Mouse (Mus musculus): ENCODE measurements around the gene Cpa2.

Cpa2 gene

GRCm38 (mm10) chr6:30576477-30577203 is 35.3 kb downstream of the Cpa2 start:
- no peaks in the 10 kb centered on the region for H3K36me3 ChIP-seq (ENCODE audit: insufficient read depth, low read length)
- peaks cover 39% of the 10 kb centered on the region for H3K27me3 ChIP-seq (ENCODE audit: insufficient read depth, low read length)
- TF ChIP-seq NANOG (IDR thresholded peaks at IDR 0.05; ENCODE audit: borderline replicate concordance, low read length) = no peak
- TF ChIP-seq CTCF (conservative IDR thresholded peaks at IDR 0.05; ENCODE audit: low read length) = no peak
- TF ChIP-seq POU5F1 (IDR thresholded peaks at IDR 0.05; ENCODE audit: borderline replicate concordance, low read length) = no peak
- H3K4me3 ChIP-seq (replicated peaks; ENCODE audit: low read length) = no peak overlapping the region
- H3K4me1 ChIP-seq (replicated peaks; ENCODE audit: low read depth, low read length) = no peaks in the 10 kb centered on the region
- no peaks in the 10 kb centered on the region for H3K9me3 ChIP-seq (ENCODE audit: low read length)

GRCm38 (mm10) chr6:30579961-30580840 is 38.8 kb downstream of the Cpa2 start:
- Histone ChIP-seq H3K36me3 (ENCODE audit: insufficient read depth, low read length) (no peaks in the 10 kb centered on the region), H3K4me1 (replicated peaks; ENCODE audit: low read depth, low read length) (no peaks in the 10 kb centered on the region), H3K27me3 (ENCODE audit: insufficient read depth, low read length) (peaks cover 10% of the 10 kb centered on the region), H3K4me3 (replicated peaks; ENCODE audit: low read length) (no peak overlapping the region), H3K9me3 (ENCODE audit: low read length) (no peaks in the 10 kb centered on the region)
- TF ChIP-seq POU5F1 (IDR thresholded peaks at IDR 0.05; ENCODE audit: borderline replicate concordance, low read length) (no peak), NANOG (IDR thresholded peaks at IDR 0.05; ENCODE audit: borderline replicate concordance, low read length) (no peak), CTCF (conservative IDR thresholded peaks at IDR 0.05; ENCODE audit: low read length) (no peak)

- H3K4me3 ChIP-seq (replicated peaks; ENCODE audit: low read length) = no peak overlapping the region
Measured at GRCm38 (mm10) chr6:30580841-30581176, 39.4 kb downstream of the Cpa2 start.

GRCm38 (mm10) chr6:30586886-30587442 is 45.6 kb downstream of the Cpa2 start:
- Histone ChIP-seq H3K4me3 (replicated peaks; ENCODE audit: low read length) (no peak overlapping the region), H3K36me3 (ENCODE audit: insufficient read depth, low read length) (no peaks in the 10 kb centered on the region), H3K4me1 (replicated peaks; ENCODE audit: low read depth, low read length) (no peaks in the 10 kb centered on the region), H3K9me3 (ENCODE audit: low read length) (no peaks in the 10 kb centered on the region), H3K27me3 (ENCODE audit: insufficient read depth, low read length) (no peaks in the 10 kb centered on the region)
- no peak for TF ChIP-seq CTCF (conservative IDR thresholded peaks at IDR 0.05; ENCODE audit: low read length)
- no peak; the same call in 1 of the 2 replicates for TF ChIP-seq NANOG (IDR thresholded peaks at IDR 0.05; ENCODE audit: borderline replicate concordance, low read length)
- TF ChIP-seq POU5F1 (IDR thresholded peaks at IDR 0.05; ENCODE audit: borderline replicate concordance, low read length) = no peak

More at GRCm38 (mm10) chr6:30580841-30581176, 39.4 kb downstream of the Cpa2 start:
- H3K4me1 ChIP-seq (replicated peaks; ENCODE audit: low read depth, low read length) = no peaks in the 10 kb centered on the region
- no peaks in the 10 kb centered on the region for H3K9me3 ChIP-seq (ENCODE audit: low read length)
- H3K27me3 ChIP-seq (ENCODE audit: insufficient read depth, low read length) = peaks cover 10% of the 10 kb centered on the region
- H3K36me3 ChIP-seq (ENCODE audit: insufficient read depth, low read length) = no peaks in the 10 kb centered on the region
- TF ChIP-seq NANOG (IDR thresholded peaks at IDR 0.05; ENCODE audit: borderline replicate concordance, low read length) (no peak), POU5F1 (IDR thresholded peaks at IDR 0.05; ENCODE audit: borderline replicate concordance, low read length) (no peak), CTCF (conservative IDR thresholded peaks at IDR 0.05; ENCODE audit: low read length) (no peak)

GRCm38 (mm10) chr6:30589819-30590218 is 48.4 kb downstream of the Cpa2 start:
- Histone ChIP-seq H3K36me3 (ENCODE audit: insufficient read depth, low read length) (no peaks in the 10 kb centered on the region), H3K9me3 (ENCODE audit: low read length) (no peaks in the 10 kb centered on the region), H3K27me3 (ENCODE audit: insufficient read depth, low read length) (no peaks in the 10 kb centered on the region), H3K4me1 (replicated peaks; ENCODE audit: low read depth, low read length) (no peaks in the 10 kb centered on the region), H3K4me3 (replicated peaks; ENCODE audit: low read length) (no peak overlapping the region)
- TF ChIP-seq CTCF (conservative IDR thresholded peaks at IDR 0.05; ENCODE audit: low read length) = no peak
- no peak for TF ChIP-seq POU5F1 (IDR thresholded peaks at IDR 0.05; ENCODE audit: borderline replicate concordance, low read length)

- Histone ChIP-seq H3K27me3 (ENCODE audit: insufficient read depth, low read length) (no peaks in the 10 kb centered on the region), H3K36me3 (ENCODE audit: insufficient read depth, low read length) (no peaks in the 10 kb centered on the region), H3K9me3 (ENCODE audit: low read length) (no peaks in the 10 kb centered on the region), H3K4me1 (replicated peaks; ENCODE audit: low read depth, low read length) (no peaks in the 10 kb centered on the region), H3K4me3 (replicated peaks; ENCODE audit: low read length) (no peak overlapping the region)
- TF ChIP-seq CTCF (conservative IDR thresholded peaks at IDR 0.05; ENCODE audit: low read length) = no peak
- TF ChIP-seq POU5F1 (IDR thresholded peaks at IDR 0.05; ENCODE audit: borderline replicate concordance, low read length) = no peak
- TF ChIP-seq NANOG (IDR thresholded peaks at IDR 0.05; ENCODE audit: borderline replicate concordance, low read length) = no peak
Measured at GRCm38 (mm10) chr6:30591851-30592404, 50.5 kb downstream of the Cpa2 start.

- no peak for TF ChIP-seq CTCF (conservative IDR thresholded peaks at IDR 0.05; ENCODE audit: low read length)
- no peak for TF ChIP-seq NANOG (IDR thresholded peaks at IDR 0.05; ENCODE audit: borderline replicate concordance, low read length)
- no peak for TF ChIP-seq POU5F1 (IDR thresholded peaks at IDR 0.05; ENCODE audit: borderline replicate concordance, low read length)
- Histone ChIP-seq H3K36me3 (ENCODE audit: insufficient read depth, low read length) (no peaks in the 10 kb centered on the region), H3K9me3 (ENCODE audit: low read length) (no peaks in the 10 kb centered on the region), H3K4me3 (replicated peaks; ENCODE audit: low read length) (no peak overlapping the region), H3K27me3 (ENCODE audit: insufficient read depth, low read length) (no peaks in the 10 kb centered on the region), H3K4me1 (replicated peaks; ENCODE audit: low read depth, low read length) (no peaks in the 10 kb centered on the region)
Measured at GRCm38 (mm10) chr6:30592417-30592974, 51.1 kb downstream of the Cpa2 start.

GRCm38 (mm10) chr6:30594364-30594763 is 53.0 kb downstream of the Cpa2 start:
- Histone ChIP-seq H3K36me3 (ENCODE audit: insufficient read depth, low read length) (no peaks in the 10 kb centered on the region), H3K9me3 (ENCODE audit: low read length) (no peaks in the 10 kb centered on the region), H3K4me3 (replicated peaks; ENCODE audit: low read length) (no peak overlapping the region), H3K4me1 (replicated peaks; ENCODE audit: low read depth, low read length) (no peaks in the 10 kb centered on the region), H3K27me3 (ENCODE audit: insufficient read depth, low read length) (no peaks in the 10 kb centered on the region)
- no peak for TF ChIP-seq POU5F1 (IDR thresholded peaks at IDR 0.05; ENCODE audit: borderline replicate concordance, low read length)
- TF ChIP-seq NANOG (IDR thresholded peaks at IDR 0.05; ENCODE audit: borderline replicate concordance, low read length) = no peak
- no peak for TF ChIP-seq CTCF (conservative IDR thresholded peaks at IDR 0.05; ENCODE audit: low read length)

All from E14TG2a.4 (cell line).